Mouse (Mus musculus): ENCODE measurements around the gene Rftn1.

The Rftn1 gene

GRCm38 (mm10) chr17:50031548-50032491 lies 158.7 kb downstream of the Rftn1 start:
- DNase-seq (ENCODE audit: low read depth, low spot score) = no peak

- DNase-seq (ENCODE audit: low read depth, low spot score) = no peak
These were observed 164.8 kb downstream of the Rftn1 start for GRCm38 (mm10) chr17:50025651-50026050.

GRCm38 (mm10) chr17:50025173-50025626 lies 165.3 kb downstream of the Rftn1 start:
- DNase-seq (ENCODE audit: low read depth, low spot score) = peak; percentile 29

- DNase-seq (ENCODE audit: low read depth, low spot score) = no peak
These were observed 169.1 kb downstream of the Rftn1 start for GRCm38 (mm10) chr17:50021400-50021799.

- no peak for DNase-seq (ENCODE audit: low read depth, low spot score)
These were observed 170.1 kb downstream of the Rftn1 start for GRCm38 (mm10) chr17:50020211-50021001.

- DNase-seq (ENCODE audit: low read depth, low spot score) = no peak
These were observed 170.7 kb downstream of the Rftn1 start for GRCm38 (mm10) chr17:50019819-50020210.

GRCm38 (mm10) chr17:50019090-50019489 lies 171.4 kb downstream of the Rftn1 start:
- no peak for DNase-seq (ENCODE audit: low read depth, low spot score)

GRCm38 (mm10) chr17:50014708-50015107 lies 175.8 kb downstream of the Rftn1 start:
- DNase-seq (ENCODE audit: low read depth, low spot score) = no peak

- DNase-seq (ENCODE audit: low read depth, low spot score) = no peak
These were observed 176.6 kb downstream of the Rftn1 start for GRCm38 (mm10) chr17:50013848-50014247.

- DNase-seq (ENCODE audit: low read depth, low spot score) = no peak
These were observed 180.4 kb downstream of the Rftn1 start for GRCm38 (mm10) chr17:50010096-50010495.

GRCm38 (mm10) chr17:50006721-50007351 lies 183.6 kb downstream of the Rftn1 start:
- DNase-seq (ENCODE audit: low read depth, low spot score) = no peak

- no peak for DNase-seq (ENCODE audit: low read depth, low spot score)
These were observed 184.1 kb downstream of the Rftn1 start for GRCm38 (mm10) chr17:50006338-50006720.

GRCm38 (mm10) chr17:50003156-50003555 lies 187.3 kb downstream of the Rftn1 start:
- DNase-seq (ENCODE audit: low read depth, low spot score) = no peak

GRCm38 (mm10) chr17:50002171-50002570 lies 188.3 kb downstream of the Rftn1 start:
- no peak for DNase-seq (ENCODE audit: low read depth, low spot score)

GRCm38 (mm10) chr17:50001754-50002153 lies 188.7 kb downstream of the Rftn1 start:
- no peak for DNase-seq (ENCODE audit: low read depth, low spot score)

- no peak for DNase-seq (ENCODE audit: low read depth, low spot score)
These were observed 189.9 kb downstream of the Rftn1 start for GRCm38 (mm10) chr17:50000580-50000979.

GRCm38 (mm10) chr17:49996626-49997152 lies 193.8 kb downstream of the Rftn1 start:
- no peak for DNase-seq (ENCODE audit: low read depth, low spot score)

GRCm38 (mm10) chr17:49996097-49996496 lies 194.4 kb downstream of the Rftn1 start:
- DNase-seq (ENCODE audit: low read depth, low spot score) = no peak

GRCm38 (mm10) chr17:49995226-49995625 lies 195.2 kb downstream of the Rftn1 start:
- DNase-seq (ENCODE audit: low read depth, low spot score) = no peak

GRCm38 (mm10) chr17:49993631-49994030 lies 196.8 kb downstream of the Rftn1 start:
- DNase-seq (ENCODE audit: low read depth, low spot score) = no peak
